Mouse (Mus musculus) G1E (cell line): ENCODE measurements around the gene Pcx. TPM values are rescaled to one million over a fixed set of nuclear protein-coding genes. Genes with fewer than 3 reads are reported as not detected.

Experiments used
- ATAC-seq: 2 replicates; pipeline ENCODE4 v1.8.0; 2016; ENCODE audit warnings: mild to moderate bottlenecking; ENCODE audit not compliant: insufficient number of reproducible peaks, poor library complexity, low FRiP score, severe bottlenecking; ENCODE audit errors: extremely low read depth
- DNase-seq: peaks from one replicate; pipeline ENCODE4 v3.0.0; 2012; ENCODE audit warnings: low spot score
- H3K27me3 ChIP-seq: 2 replicates; pipeline ENCODE4 v1.6.1; 2012; ENCODE audit warnings: mild to moderate bottlenecking, low read length, inconsistent platforms; ENCODE audit not compliant: insufficient read depth
- H3K36me3 ChIP-seq: replicated peaks from 2 replicates; pipeline ENCODE3; 2012; ENCODE audit warnings: mild to moderate bottlenecking, inconsistent platforms
- H3K4me1 ChIP-seq: 2 replicates; pipeline ENCODE4 v1.6.1; 2012; ENCODE audit warnings: low read depth, low read length, inconsistent platforms, mixed read lengths; ENCODE audit not compliant: insufficient read depth
- H3K4me3 ChIP-seq: 2 replicates; pipeline ENCODE4 v1.5.1; 2012; ENCODE audit warnings: low read depth, mild to moderate bottlenecking, inconsistent platforms, low read length, moderate library complexity, mixed read lengths
- H3K9me3 ChIP-seq: replicated peaks from 2 replicates; pipeline ENCODE4 v1.6.1; 2012; ENCODE audit warnings: inconsistent platforms
- CTCF ChIP-seq: IDR thresholded peaks from 2 replicates; pipeline ENCODE4 v1.5.1; 2012; ENCODE audit warnings: low read depth, low read length, inconsistent platforms, mixed read lengths
- GATA1 ChIP-seq: IDR thresholded peaks from 2 replicates; pipeline ENCODE4 v1.6.1; 2012; ENCODE audit warnings: borderline replicate concordance, low read length, inconsistent platforms, mixed read lengths
- GATA2 ChIP-seq: IDR thresholded peaks from 2 replicates; pipeline ENCODE4 v1.6.1; 2012; ENCODE audit warnings: low read depth, low read length, inconsistent platforms, borderline replicate concordance
- POLR2AphosphoS5 ChIP-seq: IDR thresholded peaks from 2 replicates; pipeline ENCODE4 v1.6.1; 2012; ENCODE audit warnings: low read depth, low read length, inconsistent platforms; ENCODE audit not compliant: insufficient replicate concordance
- TAL1 ChIP-seq: conservative IDR thresholded peaks from 2 replicates; pipeline ENCODE4 v1.6.1; 2012; ENCODE audit warnings: low read depth, low read length, inconsistent platforms, mixed read lengths
- polyA plus RNA-seq: library from polyadenylated mRNA; stranded (reverse); fragments of >175 nt; gene quantifications from 2 replicates; pipeline ENCODE4 v1.2.3, GENCODE M21; 2012
- total RNA-seq, 2 experiments: library from RNA; stranded (forward) in 1 of 2; stranded (reverse) in 1 of 2; fragments of 200-1000 nt in 1 of 2; fragments of >200 nt in 1 of 2; fragmentation: Nextera tagmentation in 1 of 2; gene quantifications; 2 replicates each; pipeline ENCODE4 v1.2.3; 2014 to 2017

Gene Pcx
- total and polyA plus RNA-seq, 3 experiments: 2.2 to 26.3 (median 12.9) TPM

- no peak for TF ChIP-seq CTCF
- TF ChIP-seq POLR2AphosphoS5: no peak
- no peak for TF ChIP-seq GATA2
- TF ChIP-seq GATA1: no peak
- no peak for TF ChIP-seq TAL1
- Histone ChIP-seq H3K36me3 (no peaks in the 10 kb centered on the region), H3K4me1 (no peaks in the 10 kb centered on the region; the same call in 1 of the 2 replicates), H3K27me3 (peaks cover 10% of the 10 kb centered on the region), H3K4me3 (no peak overlapping the region), H3K9me3 (peaks cover 5% of the 10 kb centered on the region; the same call in 1 of the 2 replicates)
- no peak for DNase-seq
- ATAC-seq: no peak
These were observed 28.9 kb upstream of the Pcx start for GRCm38 (mm10) chr19:4481326-4481725.

- H3K36me3 ChIP-seq: no peaks in the 10 kb centered on the region
- ATAC-seq (no peak), DNase-seq (no peak)
- H3K27me3 ChIP-seq: peaks cover 8% of the 10 kb centered on the region
- no peaks in the 10 kb centered on the region for H3K9me3 ChIP-seq
- no peaks in the 10 kb centered on the region; the same call in 1 of the 2 replicates for H3K4me1 ChIP-seq
- TF ChIP-seq CTCF (no peak), POLR2AphosphoS5 (no peak), GATA1 (no peak), TAL1 (no peak)
- H3K4me3 ChIP-seq: no peak overlapping the region
These were observed 28.0 kb upstream of the Pcx start for GRCm38 (mm10) chr19:4482111-4482859.

- no peaks in the 10 kb centered on the region for H3K9me3 ChIP-seq
- TF ChIP-seq CTCF (no peak), GATA2 (no peak), POLR2AphosphoS5 (no peak), GATA1 (no peak)
- no peak overlapping the region for H3K4me3 ChIP-seq
- no peak for ATAC-seq
- H3K36me3 ChIP-seq: no peaks in the 10 kb centered on the region
- H3K4me1 ChIP-seq: no peaks in the 10 kb centered on the region
- peaks cover 23% of the 10 kb centered on the region for H3K27me3 ChIP-seq
- DNase-seq: no peak
These were observed 25.3 kb upstream of the Pcx start for GRCm38 (mm10) chr19:4485006-4485405.

- Histone ChIP-seq H3K9me3 (no peaks in the 10 kb centered on the region), H3K27me3 (peaks cover 32% of the 10 kb centered on the region), H3K36me3 (no peaks in the 10 kb centered on the region), H3K4me1 (no peaks in the 10 kb centered on the region), H3K4me3 (no peak overlapping the region)
- ATAC-seq (no peak), DNase-seq (no peak)
- TF ChIP-seq TAL1 (no peak), GATA1 (no peak), POLR2AphosphoS5 (no peak), CTCF (no peak), GATA2 (no peak)
These were observed 22.4 kb upstream of the Pcx start for GRCm38 (mm10) chr19:4487877-4488276.

- Histone ChIP-seq H3K36me3 (no peaks in the 10 kb centered on the region), H3K4me3 (no peak overlapping the region), H3K4me1 (no peaks in the 10 kb centered on the region), H3K9me3 (no peaks in the 10 kb centered on the region), H3K27me3 (peaks cover 40% of the 10 kb centered on the region)
- no peak for TF ChIP-seq GATA2
- no peak for TF ChIP-seq GATA1
- no peak for TF ChIP-seq CTCF
- TF ChIP-seq TAL1: no peak
- TF ChIP-seq POLR2AphosphoS5: no peak
- ATAC-seq (no peak), DNase-seq (no peak)
These were observed 19.1 kb upstream of the Pcx start for GRCm38 (mm10) chr19:4491080-4491695.

- H3K4me3 ChIP-seq: no peak overlapping the region
- ATAC-seq: no peak
- H3K9me3 ChIP-seq: no peaks in the 10 kb centered on the region
- H3K36me3 ChIP-seq: no peaks in the 10 kb centered on the region
- TF ChIP-seq TAL1 (no peak), CTCF (no peak), GATA1 (no peak), POLR2AphosphoS5 (no peak), GATA2 (no peak)
- peaks cover 2% of the 10 kb centered on the region; the same call in 1 of the 2 replicates for H3K4me1 ChIP-seq
- no peak for DNase-seq
- peaks cover 36% of the 10 kb centered on the region for H3K27me3 ChIP-seq
These were observed 17.6 kb upstream of the Pcx start for GRCm38 (mm10) chr19:4492526-4493296.
